Mouse (Mus musculus): ENCODE results near the gene Olfr346.

The Olfr346 gene

DNA sequence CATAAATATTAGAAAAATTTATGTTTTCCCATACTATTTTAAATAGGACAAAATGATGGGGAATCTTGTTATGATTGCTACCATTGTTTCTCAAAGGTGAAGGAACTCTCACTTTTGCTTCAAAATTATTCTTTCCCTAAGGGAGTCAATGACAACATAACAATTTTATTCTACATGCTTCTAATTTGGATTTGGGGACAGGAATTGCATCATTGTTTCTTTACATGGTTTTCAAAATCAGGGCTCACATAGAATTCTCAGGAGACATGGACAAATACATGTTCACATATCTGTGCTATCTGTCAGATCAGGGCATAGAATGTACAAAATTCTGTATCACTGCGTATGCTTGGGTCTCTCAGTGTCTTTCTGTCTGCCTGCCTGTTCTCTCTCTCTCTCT is at the start of gene Olfr346:
Olfr346 (plus strand) TSS at position 301 of the 400 bp plus-strand sequence.
- DNase-seq: no peak

DNA sequence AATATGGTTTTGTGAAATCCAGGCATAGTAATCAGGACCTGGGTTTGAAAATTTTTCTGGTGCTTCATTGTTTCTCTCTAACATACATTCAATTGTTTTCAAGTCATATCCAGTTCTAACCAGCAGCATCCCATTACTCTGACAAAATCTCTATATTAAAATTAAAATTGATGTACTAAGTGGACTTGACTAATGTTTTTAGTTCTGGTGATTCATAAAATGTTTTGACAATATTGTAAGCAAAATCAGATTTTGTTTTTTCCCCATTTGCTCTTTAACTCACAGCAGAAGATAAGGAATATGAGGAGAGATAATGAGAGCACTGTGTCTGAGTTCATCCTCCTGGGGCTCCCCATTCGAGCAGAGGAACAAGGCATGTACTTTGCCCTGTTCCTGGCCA is 45.8 kb upstream of the Olfr346 start, which contains the start of gene Olfr345:
Olfr345 (plus strand) TSS at position 301 of the 400 bp plus-strand sequence.
- DNase-seq: no peak

DNA sequence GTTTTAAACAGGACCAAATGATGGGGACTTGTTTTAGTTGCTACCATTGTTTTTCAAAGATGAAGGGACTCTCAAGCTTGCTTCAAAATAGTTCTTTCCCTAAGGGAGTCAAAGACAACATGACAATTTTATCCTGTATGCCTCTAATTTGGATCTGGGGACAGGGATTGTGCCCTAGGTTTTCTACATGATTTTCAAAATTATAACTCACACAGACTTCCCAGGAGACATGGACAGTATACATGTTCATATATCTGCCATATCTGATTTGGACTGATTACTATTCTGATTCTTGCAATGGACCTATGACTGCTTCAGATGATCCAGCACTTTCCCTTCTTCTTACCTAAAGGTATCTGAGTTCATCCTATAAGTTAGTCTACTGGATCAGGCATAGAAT is 46.0 kb downstream of the Olfr346 start, which contains the start of gene Olfr347:
Olfr347 (plus strand) TSS at position 301 of the 400 bp plus-strand sequence.
- DNase-seq: no peak

DNA sequence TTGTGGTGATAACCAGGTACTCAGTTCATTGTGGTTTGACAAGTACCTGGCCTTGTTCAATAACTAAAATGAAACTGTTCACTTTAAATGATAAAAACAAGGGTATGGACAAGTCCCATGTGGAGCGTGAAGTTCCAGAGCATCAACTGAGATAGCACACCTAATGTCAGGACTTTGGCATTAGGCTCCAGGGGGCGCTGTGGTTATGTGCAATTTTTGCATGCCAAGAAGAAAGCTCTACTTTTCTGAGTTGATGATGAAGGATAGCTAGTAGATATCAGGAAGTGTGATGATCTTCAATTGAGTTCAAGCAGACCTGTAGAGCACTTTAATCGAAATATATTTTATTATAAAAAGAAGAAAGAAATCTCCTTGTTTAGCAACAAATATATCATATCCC is 50.6 kb downstream of the Olfr346 start:
- DNase-seq: no peak

All from thymus, adult 18-20 months (tissue).